In the genomic region with DNA sequence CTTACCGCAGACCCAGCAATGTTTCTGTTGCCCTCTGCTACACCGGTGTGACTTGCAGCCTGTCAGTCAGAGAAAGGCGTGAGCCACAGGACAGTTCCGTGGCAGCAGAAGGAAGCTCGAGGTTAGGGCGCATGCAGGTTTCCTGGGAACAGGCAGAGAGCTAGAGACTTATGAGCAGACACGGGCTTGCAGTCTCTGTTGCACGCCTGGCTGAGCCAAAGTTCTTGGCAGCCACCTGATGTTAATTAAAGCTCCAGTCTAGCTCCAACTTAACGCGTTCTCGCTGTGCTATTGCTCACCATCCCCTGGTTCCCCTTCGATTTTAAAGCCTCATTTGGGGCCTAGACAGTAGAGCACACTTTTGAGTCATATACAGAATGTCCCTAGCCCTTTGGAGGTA, we compare ENCODE assay signal across 10 mouse cellular contexts.
A peak's percentile ranks its signal among the peaks of the same experiment; 100 is the strongest.
DNase-seq lines count a peak whose midpoint lies in the region; ATAC-seq lines count a peak whose summit lies in the region.
"Had no signal": no experiment of that assay in that cellular context is flagged by ENCODE, and none has a peak within 500 bp of the region (broad histone marks: within the 10 kb centered on the region; RNA-seq: fewer than 3 reads in every experiment).

No protein-coding gene starts in this region.

- DNase-seq in gastrocnemius, adult 18-20 months (ENCODE audit: low spot score), result peak; percentile 32
- DNase-seq in gastrocnemius, postnatal 25 days, result no peak
- peak; percentile 10 for DNase-seq in A20 (ENCODE audit: low read depth, low spot score)
- DNase-seq in cerebellum, adult 9-11 months, result peak; percentile 62
- peak; percentile 34 to 42 for DNase-seq in left cerebral cortex, adult 18-20 months (ENCODE audit: low spot score in 2 of 2)
- no peak for DNase-seq in spleen, postnatal 10 days (ENCODE audit: low spot score in 2 of 2)
- DNase-seq: adrenal gland, postnatal 36 days; liver, embryonic 13.5 days had no signal

- no peak for ATAC-seq in inflammation-experienced regulatory T-cells, adult 6 months
- no peak for ATAC-seq in activated CD4-positive, CD25-positive, alpha-beta regulatory T cell, adult 4 months

Comparison
In these comparisons a context has a peak if more than half of its experiments do, and no peak if none do; other contexts are left out.
1. DNase-seq: peak in gastrocnemius, adult 18-20 months (single experiment), A20 (single experiment), cerebellum, adult 9-11 months (single experiment) and left cerebral cortex, adult 18-20 months (2 of 2); none in gastrocnemius, postnatal 25 days (single experiment) and spleen, postnatal 10 days (0 of 2).